Mouse (Mus musculus) T-helper 17 cell (primary cell): ENCODE measurements around the gene Gm47969.

ENCODE experiments used
- in situ Hi-C, 2 experiments: fragments of 300-600 bp; cut with MboI, MseI; formaldehyde crosslinking; loops; 1 replicate in 1 of 2; 2 replicates in 1 of 2; pipeline ENCODE4 v1.15.1; 2025; ENCODE audit warnings: high pct_unique_total_duplicates in 2 of 2

The Gm47969 gene

DNA sequence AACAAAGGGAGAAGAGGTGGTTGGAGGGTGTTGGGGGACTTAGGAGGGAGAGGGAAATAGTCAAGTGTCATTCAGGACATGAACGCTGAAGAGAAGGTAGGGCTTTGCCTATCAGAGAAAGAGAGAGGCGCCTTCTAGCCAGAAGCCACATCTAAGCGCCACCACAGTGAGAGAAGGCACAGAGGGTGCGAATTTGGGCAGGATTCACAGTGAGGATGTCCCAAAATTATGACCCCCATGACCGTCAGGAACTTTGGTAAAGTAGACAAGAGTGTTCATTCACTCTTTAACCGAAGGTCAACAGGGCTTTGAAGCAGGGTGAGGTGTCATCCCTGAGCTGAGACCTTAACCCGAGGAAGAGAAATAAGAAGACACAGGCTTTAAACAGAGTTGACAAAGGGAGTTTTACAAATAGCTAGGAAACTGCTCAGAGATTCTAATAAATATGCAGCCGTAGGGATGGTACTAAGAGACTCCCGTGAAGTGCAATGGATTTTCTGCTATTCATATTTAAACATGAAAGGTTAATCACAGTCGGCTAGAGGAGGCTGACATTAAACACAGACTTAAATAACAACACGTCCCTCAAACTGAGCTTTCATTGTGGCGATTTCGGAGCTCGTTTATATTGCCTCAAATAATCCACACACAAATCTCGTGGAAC is 30.9 kb downstream of the Gm47969 start:
- in situ Hi-C loops: no loop called here

DNA sequence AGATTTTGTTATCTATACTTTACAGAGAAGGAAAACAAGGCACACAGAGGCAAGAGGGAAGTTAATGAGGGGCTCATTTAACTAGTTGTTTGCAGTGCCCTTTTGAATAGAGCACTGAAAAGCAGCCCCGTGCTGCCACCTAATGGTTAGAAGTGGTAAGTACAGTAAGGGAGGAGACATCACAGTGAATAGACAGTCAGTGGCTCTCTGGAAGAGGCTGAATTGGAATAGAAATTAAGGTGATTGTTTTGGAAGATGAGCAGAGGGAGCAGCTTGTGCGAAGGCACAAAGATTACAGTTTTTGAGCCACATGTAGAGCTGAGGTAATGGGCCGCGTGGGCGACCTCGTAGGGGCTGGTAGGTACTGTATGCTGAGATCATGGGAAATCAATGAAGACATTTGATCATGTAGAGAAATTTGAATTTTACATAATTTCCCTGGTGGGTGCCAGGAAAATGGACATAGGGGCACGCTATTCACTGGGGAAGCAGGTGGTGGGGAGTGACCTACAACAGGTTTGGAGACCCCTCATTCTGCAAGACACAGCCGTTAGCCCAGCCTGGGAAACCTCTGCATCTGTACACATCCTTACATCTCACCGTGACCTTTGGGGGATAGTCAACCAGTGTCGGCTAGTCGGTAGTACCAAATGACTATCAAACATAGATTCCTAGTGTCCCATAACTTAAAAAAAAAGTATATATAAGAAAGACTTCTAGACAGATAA is 31.6 kb downstream of the Gm47969 start:
- in situ Hi-C loops: no loop called here

DNA sequence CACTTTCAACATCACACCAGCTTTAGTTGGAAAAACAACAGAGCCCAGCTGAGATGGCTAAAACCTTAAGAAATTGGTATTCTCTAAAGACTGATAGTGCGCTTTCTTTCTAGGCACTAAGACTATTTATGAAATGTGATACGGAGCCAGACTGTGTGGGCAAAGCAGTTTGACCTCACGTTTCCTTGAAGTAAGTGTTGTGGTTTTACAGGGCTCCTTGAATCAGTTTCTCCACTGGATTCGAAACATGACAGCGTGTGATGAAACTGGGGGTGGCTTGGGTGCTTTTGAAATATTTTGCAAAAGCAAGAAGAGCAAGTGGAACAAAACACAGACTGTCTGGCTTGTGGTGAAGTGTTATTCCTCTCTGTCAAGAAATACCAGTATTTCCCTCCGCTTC is 32.3 kb downstream of the Gm47969 start:
- in situ Hi-C loops: no loop called here

- in situ Hi-C loops: loop anchor here in 1 of 2 experiments (5.0 kb wide), 1 partner anchor 638 kb away; no protein-coding TSS in a partner anchor
Observed at GRCm38 (mm10) chr1:83084790-83085189, 40.1 kb downstream of the Gm47969 start.

DNA sequence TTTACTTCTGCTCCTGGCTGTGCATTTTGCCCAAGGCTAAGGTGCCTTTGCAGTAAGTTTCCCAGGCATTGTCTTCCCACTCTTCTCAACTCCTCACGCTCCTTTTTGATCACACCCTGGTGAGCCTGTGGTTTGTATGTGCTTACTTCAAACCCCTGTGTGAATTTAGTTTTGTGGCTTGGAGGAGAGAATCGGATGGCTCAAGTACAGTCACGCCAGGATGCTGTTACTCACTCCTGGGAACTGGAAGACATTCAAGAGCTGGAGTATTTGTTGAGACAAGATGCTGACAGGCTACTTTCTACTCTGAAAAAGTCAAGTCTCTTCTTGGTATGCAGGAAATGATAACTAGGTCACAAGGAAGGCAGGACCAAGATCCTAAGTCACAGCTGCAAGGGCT is 46.5 kb downstream of the Gm47969 start:
- in situ Hi-C loops: no loop called here
